Mouse (Mus musculus) CH12.LX (cell line): Measurements from ENCODE around the gene Zfpl1. TPM values are rescaled to one million over a fixed set of nuclear protein-coding genes. Genes with fewer than 3 reads are reported as not detected.
A peak's percentile ranks its signal among the peaks of the same experiment; 100 is the strongest.

Source experiments
- DNase-seq: peaks from one replicate; pipeline ENCODE4 v3.0.0-alpha.2; 2013; ENCODE audit errors: extremely low read depth
- H3K27ac ChIP-seq: 2 replicates; pipeline ENCODE4 v1.5.1; 2012; ENCODE audit warnings: low read depth, mild to moderate bottlenecking, control low read depth, moderate library complexity; ENCODE audit not compliant: insufficient read depth
- H3K27me3 ChIP-seq: replicated peaks from 2 replicates; pipeline ENCODE3; 2012; ENCODE audit warnings: inconsistent platforms
- H3K36me3 ChIP-seq, 2 experiments: replicated peaks in 1 of 2; 2 replicates each; pipeline versions ENCODE3 to v1.6.1; 2012; ENCODE audit warnings: inconsistent platforms in 1 of 2, low read length in 1 of 2, mild to moderate bottlenecking in 1 of 2, mixed read lengths in 1 of 2, moderate library complexity in 1 of 2; ENCODE audit not compliant: control insufficient read depth in 1 of 2, insufficient read depth in 1 of 2
- H3K4me1 ChIP-seq, 2 experiments: 2 replicates each; pipeline ENCODE4 v1.6.1; 2012; ENCODE audit warnings: inconsistent platforms in 1 of 2, moderate library complexity in 1 of 2; ENCODE audit not compliant: insufficient read depth in 2 of 2, control insufficient read depth in 1 of 2
- H3K4me2 ChIP-seq: 2 replicates; pipeline ENCODE4 v1.6.1; 2012; ENCODE audit warnings: low read depth, mild to moderate bottlenecking, control low read depth; ENCODE audit not compliant: poor library complexity, insufficient read depth, severe bottlenecking
- H3K4me3 ChIP-seq, 3 experiments: fragments of 150-350 bp in 1 of 3; sonication (generic) in 1 of 3; replicated peaks in 1 of 3; 2 replicates each; pipeline versions ENCODE3 to v1.5.1; 2011 to 2012; ENCODE audit warnings: low read depth in 2 of 3, low read length in 2 of 3, mild to moderate bottlenecking in 2 of 3, moderate library complexity in 2 of 3, control low read depth in 1 of 3, improper control_type of control experiment in 1 of 3, inconsistent platforms in 1 of 3, mixed read lengths in 1 of 3; ENCODE audit not compliant: poor library complexity in 1 of 3
- H3K79me2 ChIP-seq: replicated peaks from 2 replicates; pipeline ENCODE4 v1.6.1; 2012; ENCODE audit warnings: mild to moderate bottlenecking, moderate library complexity; ENCODE audit not compliant: control insufficient read depth, poor library complexity, insufficient read depth, severe bottlenecking; ENCODE audit errors: extremely low read depth
- H3K9ac ChIP-seq: 2 replicates; pipeline ENCODE4 v1.6.1; 2012; ENCODE audit warnings: low read depth, mild to moderate bottlenecking, control low read depth, moderate library complexity; ENCODE audit not compliant: insufficient read depth
- H3K9me3 ChIP-seq: replicated peaks from 2 replicates; pipeline ENCODE3; 2012; ENCODE audit warnings: low read length, inconsistent platforms, mixed read lengths
- CHD2 ChIP-seq: IDR thresholded peaks from 2 replicates; pipeline ENCODE4 v1.6.1; 2011; ENCODE audit warnings: low read length, improper control_type of control experiment
- EP300 ChIP-seq: IDR thresholded peaks from 2 replicates; pipeline ENCODE4 v1.6.1; 2011; ENCODE audit warnings: low read length, improper control_type of control experiment
- GABPA ChIP-seq: IDR thresholded peaks from 2 replicates; pipeline ENCODE4 v1.6.1; 2012; ENCODE audit warnings: low read depth, low read length, improper control_type of control experiment, inconsistent platforms; ENCODE audit not compliant: insufficient replicate concordance
- IRF4 ChIP-seq: IDR thresholded peaks from 2 replicates; pipeline ENCODE4 v1.6.1; 2014; ENCODE audit warnings: low read depth, mild to moderate bottlenecking, inconsistent platforms, low read length, improper control_type of control experiment
- NELFE ChIP-seq: IDR thresholded peaks from 2 replicates; pipeline ENCODE4 v1.6.1; 2011; ENCODE audit warnings: low read depth, low read length, improper control_type of control experiment
- PAX5 ChIP-seq: IDR thresholded peaks from 2 replicates; pipeline ENCODE4 v1.6.1; 2012; ENCODE audit warnings: low read length, inconsistent platforms, mixed read lengths
- POLR2AphosphoS2 ChIP-seq: IDR thresholded peaks from 2 replicates; pipeline ENCODE4 v1.6.1; 2011; ENCODE audit warnings: low read depth, low read length, improper control_type of control experiment
- RAD21 ChIP-seq: IDR thresholded peaks from 2 replicates; pipeline ENCODE4 v1.6.1; 2011; ENCODE audit warnings: low read depth, mild to moderate bottlenecking, low read length, improper control_type of control experiment, moderate library complexity
- SIN3A ChIP-seq: IDR thresholded peaks from 2 replicates; pipeline ENCODE4 v1.6.1; 2012; ENCODE audit warnings: low read length, improper control_type of control experiment, inconsistent platforms
- TBP ChIP-seq: conservative IDR thresholded peaks from 2 replicates; pipeline ENCODE4 v1.6.1; 2011; ENCODE audit warnings: low read depth, low read length, improper control_type of control experiment
- UBTF ChIP-seq: IDR thresholded peaks from 2 replicates; pipeline ENCODE4 v1.6.1; 2012; ENCODE audit warnings: low read depth, mild to moderate bottlenecking, inconsistent platforms, low read length, improper control_type of control experiment, moderate library complexity
- USF1 ChIP-seq: IDR thresholded peaks from 2 replicates; pipeline ENCODE4 v1.6.1; 2014; ENCODE audit warnings: low read depth, mild to moderate bottlenecking, inconsistent platforms, low read length, improper control_type of control experiment
- USF2 ChIP-seq: conservative IDR thresholded peaks from 2 replicates; pipeline ENCODE4 v1.6.1; 2011; ENCODE audit warnings: low read depth, low read length, improper control_type of control experiment
- ZMIZ1 ChIP-seq: IDR thresholded peaks from 2 replicates; pipeline ENCODE4 v1.6.1; 2012; ENCODE audit warnings: low read depth, mild to moderate bottlenecking, inconsistent platforms, low read length, improper control_type of control experiment
- ZNF384 ChIP-seq: IDR thresholded peaks from 2 replicates; pipeline ENCODE4 v1.6.1; 2012; ENCODE audit warnings: low read depth, low read length, improper control_type of control experiment, inconsistent platforms
- dilution Hi-C: fragments of 300-500 bp; cut with MboI; formaldehyde crosslinking; loops from 2 replicates; pipeline ENCODE4 v1.14.3; 2020; ENCODE audit warnings: low sequenced_read_pairs; ENCODE audit not compliant: extremely low pct_unique_long_range_greater_than_20kb, extremely low pct_ligation_motif_present
- in situ Hi-C: fragments of 300-500 bp; cut with MboI; formaldehyde crosslinking; loops from 3 replicates; pipeline ENCODE4 v1.14.3; 2019; ENCODE audit warnings: low sequenced_read_pairs, low pct_ligation_motif_present, low pct_unique_long_range_greater_than_20kb, mixed read lengths
- polyA plus RNA-seq: library from polyadenylated mRNA; unstranded; fragments of >175 nt; gene quantifications from 2 replicates; pipeline ENCODE4 v1.2.1, GENCODE M21; 2012; ENCODE audit warnings: low read depth; ENCODE audit not compliant: insufficient read length
- total RNA-seq, 2 experiments: library from RNA; depleted of rRNA; stranded (reverse); fragments of 300-350 nt in 1 of 2; fragments of >200 nt in 1 of 2; gene quantifications; 2 replicates each; pipeline ENCODE4 v1.2.3; 2012 to 2014

The Zfpl1 gene
- total and polyA plus RNA-seq, 3 experiments = 26.1 to 40.9 (median 26.8) TPM

GRCm38 (mm10) chr19:6123330-6123729 lies 38.6 kb upstream of the Zfpl1 start:
- H3K9me3 ChIP-seq = no peaks in the 10 kb centered on the region
- H3K9ac ChIP-seq = 0 out of 2 replicates have a peak overlapping the region, but pooled peaks have one; percentile 6
- no peak for DNase-seq
- peak overlapping the region; percentile 53; the same call in 1 of the 2 replicates for H3K27ac ChIP-seq
- peaks cover 5 to 40% of the 10 kb centered on the region in 2 experiments for H3K36me3 ChIP-seq
- no peak overlapping the region for H3K4me3 ChIP-seq
- in situ Hi-C loops = loop anchor here (5.0 to 10.0 kb wide), 2 partner anchors 36 to 159 kb away; partner anchors contain the start of gene Pola2
- TF ChIP-seq ZNF384 (no peak), TBP (no peak), SIN3A (0 out of 2 replicates have a peak, but pooled peaks have one; percentile 62)
- H3K4me1 ChIP-seq = peaks cover 0 to 14% of the 10 kb centered on the region in 2 experiments; a peak in 2 of 4 replicates
- peak overlapping the region; percentile 46 for H3K4me2 ChIP-seq
- H3K79me2 ChIP-seq = no peaks in the 10 kb centered on the region
- no peaks in the 10 kb centered on the region for H3K27me3 ChIP-seq
- dilution Hi-C loops = no loop called here

GRCm38 (mm10) chr19:6121761-6122160 lies 37.0 kb upstream of the Zfpl1 start:
- no peak overlapping the region for H3K9ac ChIP-seq

GRCm38 (mm10) chr19:6118677-6119185 lies 34.0 kb upstream of the Zfpl1 start:
- Histone ChIP-seq H3K27me3 (no peaks in the 10 kb centered on the region), H3K27ac (peak overlapping the region; percentile 26), H3K4me2 (peak overlapping the region; percentile 37), H3K9me3 (no peaks in the 10 kb centered on the region), H3K79me2 (peaks cover 14% of the 10 kb centered on the region), H3K4me3 (peak overlapping the region; percentile 60 to 90 (median 78)), H3K9ac (peak overlapping the region; percentile 62), H3K36me3 (peaks cover 30 to 68% of the 10 kb centered on the region in 2 experiments), H3K4me1 (peaks cover 6 to 30% of the 10 kb centered on the region in 2 experiments; a peak in 3 of 4 replicates)
- dilution Hi-C loops (no loop called here), in situ Hi-C loops (no loop called here)
- DNase-seq = no peak
- TF ChIP-seq SIN3A = 0 out of 2 replicates have a peak, but pooled peaks have one; percentile 2
- 0 out of 2 replicates have a peak, but pooled peaks have one; percentile 23 for TF ChIP-seq EP300
- no peak for TF ChIP-seq ZMIZ1
- 0 out of 2 replicates have a peak, but pooled peaks have one; percentile 14 for TF ChIP-seq CHD2
- TF ChIP-seq IRF4 = peak; percentile 3; the same call in 1 of the 2 replicates
- no peak for TF ChIP-seq UBTF
- no peak for TF ChIP-seq NELFE
- 0 out of 2 replicates have a peak, but pooled peaks have one; percentile 22 for TF ChIP-seq POLR2AphosphoS2

More at GRCm38 (mm10) chr19:6121761-6122160, 37.0 kb upstream of the Zfpl1 start:
- no peaks in the 10 kb centered on the region for H3K27me3 ChIP-seq
- H3K4me3 ChIP-seq = no peak overlapping the region
- no peaks in the 10 kb centered on the region for H3K9me3 ChIP-seq
- in situ Hi-C loops = loop anchor here (5.0 to 10.0 kb wide), 2 partner anchors 34 to 157 kb away; partner anchors contain the start of gene Pola2
- no peak overlapping the region for H3K27ac ChIP-seq
- peaks cover 1 to 16% of the 10 kb centered on the region in 2 experiments; a peak in 3 of 4 replicates for H3K4me1 ChIP-seq
- H3K79me2 ChIP-seq = peaks cover 9% of the 10 kb centered on the region
- peaks cover 5 to 42% of the 10 kb centered on the region in 2 experiments for H3K36me3 ChIP-seq
- H3K4me2 ChIP-seq = no peak overlapping the region
- dilution Hi-C loops = no loop called here
- TF ChIP-seq PAX5 (no peak), USF2 (no peak), GABPA (no peak), RAD21 (no peak), TBP (no peak), USF1 (no peak)
- TF ChIP-seq, all 38 proteins: peak for 0
- no peak for DNase-seq
